Mouse (Mus musculus) forebrain, embryonic 11.5 days (tissue): ENCODE data around the gene Aass. TPM values are rescaled to one million over a fixed set of nuclear protein-coding genes. Genes with fewer than 3 reads are reported as not detected.
"Not testable (repeated sequence)": the region's sequence is repeated elsewhere in the genome, so short reads cannot be mapped to it uniquely, and the experiment has no call there.

Source experiments
- ATAC-seq: fragments of 200-750 bp; cut with Nextera tagmentation; replicated peaks from 2 replicates; pipeline ENCODE4 v1.8.0; 2017; ENCODE audit warnings: moderate TSS enrichment; ENCODE audit not compliant: low FRiP score
- DNase-seq: peaks from one replicate; pipeline ENCODE4 v3.0.0-alpha.2; 2017; ENCODE audit warnings: low spot score
- H3K27ac ChIP-seq: fragments of 300-500 bp; sonication (generic); 2 replicates; pipeline ENCODE4 v1.5.1; 2014; ENCODE audit warnings: low read depth, low read length
- H3K27me3 ChIP-seq: fragments of 300-500 bp; sonication (generic); 2 replicates; pipeline ENCODE4 v1.6.1; 2014; ENCODE audit warnings: mild to moderate bottlenecking, low read length, mixed read lengths; ENCODE audit not compliant: control insufficient read depth, insufficient read depth
- H3K36me3 ChIP-seq: fragments of 300-500 bp; sonication (generic); 2 replicates; pipeline ENCODE4 v1.6.1; 2014; ENCODE audit warnings: mild to moderate bottlenecking, low read length, moderate library complexity, mixed read lengths; ENCODE audit not compliant: control insufficient read depth, insufficient read depth
- H3K4me1 ChIP-seq: fragments of 300-500 bp; sonication (generic); replicated peaks from 2 replicates; pipeline ENCODE4 v1.6.1; 2014; ENCODE audit warnings: low read length, mixed read lengths; ENCODE audit not compliant: control insufficient read depth, insufficient read depth
- H3K4me2 ChIP-seq: fragments of 300-500 bp; sonication (generic); 2 replicates; pipeline ENCODE4 v1.6.1; 2014; ENCODE audit warnings: low read depth, mild to moderate bottlenecking, low read length, moderate library complexity, mixed read lengths; ENCODE audit not compliant: severe bottlenecking
- H3K4me3 ChIP-seq: fragments of 300-500 bp; sonication (generic); 2 replicates; pipeline ENCODE4 v1.5.1; 2014; ENCODE audit warnings: low read depth, low read length
- H3K9ac ChIP-seq: fragments of 300-500 bp; sonication (generic); 2 replicates; pipeline ENCODE4 v1.6.1; 2014; ENCODE audit warnings: low read length
- H3K9me3 ChIP-seq: fragments of 300-500 bp; sonication (generic); 2 replicates; pipeline ENCODE4 v1.6.1; 2016; ENCODE audit warnings: low read length, mixed read lengths; ENCODE audit not compliant: control insufficient read depth
- WGBS: fragments of 180-500 bp; shearing (Covaris S2); extraction: QIAGEN DNeasy Blood & Tissue Kit; methylation state at CpG from one replicate; pipeline ENCODE4 v1.1.7; 2014; 5-methylcytosine and 5-hydroxymethylcytosine counted together
- polyA plus RNA-seq: library from polyadenylated mRNA; unstranded; fragments of >200 nt; fragmentation: Nextera tagmentation; extraction: Ambion mirVana; gene quantifications from 2 replicates; pipeline ENCODE4 v1.2.1, GENCODE M21; 2014

The Aass gene
- 2.9 and 3.2 TPM in 2 replicates for polyA plus RNA-seq

GRCm38 (mm10) chr6:23132573-23133181 lies at the start of gene Aass:
Gene Aass (minus strand): TSS chr6:23132986.
- Histone ChIP-seq H3K4me2 (peak within 1 kb of the TSS; percentile 79), H3K27ac (no peak within 1 kb of the TSS), H3K4me3 (peak within 1 kb of the TSS; percentile 48), H3K4me1 (no peaks in the 10 kb centered on the region; the same call in 1 of the 2 replicates), H3K36me3 (no peaks in the 10 kb centered on the region), H3K27me3 (peaks cover 2% of the 10 kb centered on the region; the same call in 1 of the 2 replicates), H3K9ac (peak within 1 kb of the TSS; percentile 54), H3K9me3 (no peaks in the 10 kb centered on the region)
- ATAC-seq (peak; percentile 91), DNase-seq (peak; percentile 68)
- WGBS = under 1% methylated on average over 20 of the region's 20 CpGs

- no peak overlapping the region for H3K4me2 ChIP-seq
- WGBS = 19% methylated on average over 8 of the region's 8 CpGs
- H3K27ac ChIP-seq = no peak overlapping the region
- no peaks in the 10 kb centered on the region for H3K4me1 ChIP-seq
- peak; percentile 66 for DNase-seq
- no peaks in the 10 kb centered on the region for H3K36me3 ChIP-seq
- ATAC-seq = no peak
- no peak overlapping the region for H3K9ac ChIP-seq
- H3K4me3 ChIP-seq = no peak overlapping the region
- no peaks in the 10 kb centered on the region for H3K9me3 ChIP-seq
- no peaks in the 10 kb centered on the region for H3K27me3 ChIP-seq
Observed at GRCm38 (mm10) chr6:23180096-23180495, 47.3 kb upstream of the Aass start.

GRCm38 (mm10) chr6:23163824-23164223 lies 31.0 kb upstream of the Aass start:
- not testable (repeated sequence) for H3K36me3 ChIP-seq, H3K27me3 ChIP-seq, H3K4me1 ChIP-seq, H3K4me3 ChIP-seq, H3K27ac ChIP-seq, ATAC-seq, H3K4me2 ChIP-seq, H3K9ac ChIP-seq, DNase-seq, H3K9me3 ChIP-seq
- WGBS = 39% methylated on average over 1 of the region's 2 CpGs

GRCm38 (mm10) chr6:23156357-23156756 lies 23.6 kb upstream of the Aass start:
- H3K9me3 ChIP-seq, H3K36me3 ChIP-seq: not testable (repeated sequence)

GRCm38 (mm10) chr6:23153112-23153511 lies 20.3 kb upstream of the Aass start:
- H3K27ac ChIP-seq = no peak overlapping the region
- H3K9ac ChIP-seq = no peak overlapping the region
- no peak for DNase-seq
- WGBS = 92% methylated on average over 2 of the region's 2 CpGs
- H3K36me3 ChIP-seq = no peaks in the 10 kb centered on the region
- H3K4me1 ChIP-seq = no peaks in the 10 kb centered on the region
- H3K27me3 ChIP-seq = no peaks in the 10 kb centered on the region
- H3K4me3 ChIP-seq = no peak overlapping the region
- H3K9me3 ChIP-seq = no peaks in the 10 kb centered on the region
- no peak overlapping the region for H3K4me2 ChIP-seq
- ATAC-seq = no peak

More at GRCm38 (mm10) chr6:23156357-23156756, 23.6 kb upstream of the Aass start:
- not testable (repeated sequence) for H3K9ac ChIP-seq, DNase-seq, H3K4me2 ChIP-seq, H3K4me3 ChIP-seq, H3K4me1 ChIP-seq, ATAC-seq, H3K27me3 ChIP-seq, H3K27ac ChIP-seq
- WGBS = 79% methylated on average over 2 of the region's 3 CpGs

GRCm38 (mm10) chr6:23147221-23147620 lies 14.4 kb upstream of the Aass start:
- Histone ChIP-seq H3K27me3 (no peaks in the 10 kb centered on the region), H3K36me3 (no peaks in the 10 kb centered on the region), H3K4me2 (no peak overlapping the region), H3K9ac (no peak overlapping the region), H3K4me3 (no peak overlapping the region), H3K9me3 (no peaks in the 10 kb centered on the region), H3K27ac (no peak overlapping the region), H3K4me1 (no peaks in the 10 kb centered on the region)
- WGBS = 87% methylated on average over 2 of the region's 2 CpGs
- ATAC-seq = no peak
- no peak for DNase-seq

- H3K4me2 ChIP-seq = no peak overlapping the region
- no peaks in the 10 kb centered on the region for H3K4me1 ChIP-seq
- no peak overlapping the region for H3K27ac ChIP-seq
- no peak overlapping the region for H3K4me3 ChIP-seq
- no peak for ATAC-seq
- H3K27me3 ChIP-seq = no peaks in the 10 kb centered on the region
- H3K36me3 ChIP-seq = no peaks in the 10 kb centered on the region
- DNase-seq = no peak
- no peak overlapping the region for H3K9ac ChIP-seq
- H3K9me3 ChIP-seq = no peaks in the 10 kb centered on the region
Observed at GRCm38 (mm10) chr6:23143980-23144379, 11.2 kb upstream of the Aass start.

- H3K27me3 ChIP-seq = peaks cover 2% of the 10 kb centered on the region; the same call in 1 of the 2 replicates
- WGBS = 81% methylated on average over 4 of the region's 4 CpGs
Observed at GRCm38 (mm10) chr6:23131015-23131414, 1.8 kb downstream of the Aass start.

GRCm38 (mm10) chr6:23129201-23129600 lies 3.6 kb downstream of the Aass start:
- no peak overlapping the region for H3K4me3 ChIP-seq
- H3K27me3 ChIP-seq = peaks cover 2% of the 10 kb centered on the region; the same call in 1 of the 2 replicates
- H3K27ac ChIP-seq = no peak overlapping the region
- H3K4me1 ChIP-seq = no peaks in the 10 kb centered on the region; the same call in 1 of the 2 replicates
- no peak overlapping the region for H3K4me2 ChIP-seq
- no peak for ATAC-seq
- no peaks in the 10 kb centered on the region for H3K36me3 ChIP-seq
- DNase-seq = no peak
- H3K9ac ChIP-seq = no peak overlapping the region
- H3K9me3 ChIP-seq = no peaks in the 10 kb centered on the region
- 74% methylated on average over 4 of the region's 4 CpGs for WGBS

More at GRCm38 (mm10) chr6:23131015-23131414, 1.8 kb downstream of the Aass start:
- Histone ChIP-seq H3K4me3 (no peak overlapping the region), H3K27ac (no peak overlapping the region), H3K9me3 (no peaks in the 10 kb centered on the region), H3K4me1 (no peaks in the 10 kb centered on the region; the same call in 1 of the 2 replicates), H3K36me3 (no peaks in the 10 kb centered on the region), H3K9ac (no peak overlapping the region), H3K4me2 (no peak overlapping the region)
- DNase-seq (no peak), ATAC-seq (no peak)
